Comparison of ENCODE assay signal across 8 mouse cellular contexts in genomic region chr10:38555040-38555439, GRCm38 (mm10).
DNase-seq lines count a peak whose midpoint lies in the region; TF ChIP-seq lines count a peak whose summit lies in the region.

No protein-coding gene starts in this region.

- TF ChIP-seq CTCF in gastrocnemius, adult 2 months (IDR thresholded peaks at IDR 0.05), result no peak

- intact Hi-C loops in gastrocnemius, adult 2 months (cut with DNase I), result loop anchor here (5.0 kb wide), 1 partner anchor 1483 kb away; no protein-coding TSS in a partner anchor

- H3K4me3 ChIP-seq in gastrocnemius, adult 2 months, result no peak overlapping the region

- peak; percentile 73 to 80 for DNase-seq in cerebellum, postnatal 10 days
- no peak for DNase-seq in cerebellum, adult 11 months
- DNase-seq in frontal cortex, adult 2 months (ENCODE audit: extremely low spot score in 1 of 2, low spot score in 1 of 2), result peak; percentile 15 to 72
- peak; percentile 6 to 51 for DNase-seq in left cerebral cortex, adult 8-10 months (ENCODE audit: low spot score in 2 of 2)
- peak; percentile 62 for DNase-seq in right cerebral cortex, adult 18-20 months
- DNase-seq in spleen, postnatal 36 days (ENCODE audit: low spot score in 2 of 2), result no peak
- DNase-seq in gastrocnemius, adult 2 months, result no peak
- DNase-seq in ovary, postnatal 14 days (ENCODE audit: low spot score), result no peak

- no peak overlapping the region for H3K27ac ChIP-seq in gastrocnemius, adult 2 months

Comparison
In these comparisons a context has a peak if more than half of its experiments do, and no peak if none do; other contexts are left out.
1. DNase-seq: peak in cerebellum, postnatal 10 days (2 of 2), frontal cortex, adult 2 months (2 of 2), left cerebral cortex, adult 8-10 months (2 of 2) and right cerebral cortex, adult 18-20 months (single experiment); none in cerebellum, adult 11 months (single experiment), spleen, postnatal 36 days (0 of 2), gastrocnemius, adult 2 months (single experiment) and ovary, postnatal 14 days (single experiment).